Mouse (Mus musculus): ENCODE measurements around the gene C8g. TPM values are rescaled to one million over a fixed set of nuclear protein-coding genes. Genes with fewer than 3 reads are reported as not detected.

The C8g gene
- total and polyA plus RNA-seq, 2 experiments from 2014 or later, result 0.58 to 6.5 TPM

DNA sequence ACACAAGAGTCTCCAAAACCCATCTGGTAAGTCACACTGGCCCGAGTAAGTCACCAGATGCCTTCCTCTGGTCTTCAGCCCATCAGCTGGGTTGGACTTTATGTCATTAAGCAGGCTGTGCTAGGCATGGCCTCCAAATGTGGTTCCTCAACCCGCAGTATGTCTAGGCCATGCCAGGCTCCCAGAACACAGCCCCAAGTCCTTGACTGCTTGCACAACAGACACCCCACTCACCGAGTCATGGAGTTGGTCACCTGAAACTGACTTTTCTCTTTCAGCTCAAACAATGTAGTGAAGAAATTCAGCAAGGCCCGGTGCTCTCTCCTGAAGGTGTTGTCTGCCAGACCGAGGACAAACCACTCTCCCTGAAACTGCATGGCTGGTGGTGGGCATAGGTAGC lies 8.5 kb downstream of the C8g start:
- no peak for TF ChIP-seq CTCF (IDR thresholded peaks at IDR 0.05; ENCODE audit: low read depth)
- ATAC-seq, result no peak
- H3K27me3 ChIP-seq (ENCODE audit: insufficient read depth, low read length), result no peaks in the 10 kb centered on the region
- WGBS, result 84% methylated on average over 5 of the region's 5 CpGs
- no peak overlapping the region for H3K27ac ChIP-seq
- no peaks in the 10 kb centered on the region for H3K4me1 ChIP-seq (ENCODE audit: insufficient read depth, low read length)
- no peak overlapping the region for H3K4me2 ChIP-seq (ENCODE audit: low read depth, low read length)
- DNase-seq (ENCODE audit: low spot score), result no peak
- H3K9ac ChIP-seq (replicated peaks; ENCODE audit: low read length), result no peak overlapping the region
- no peak overlapping the region for H3K4me3 ChIP-seq (ENCODE audit: low read length)
- no peaks in the 10 kb centered on the region for H3K36me3 ChIP-seq (ENCODE audit: insufficient read depth, low read length)
- H3K9me3 ChIP-seq (ENCODE audit: low read length), result no peaks in the 10 kb centered on the region

DNA sequence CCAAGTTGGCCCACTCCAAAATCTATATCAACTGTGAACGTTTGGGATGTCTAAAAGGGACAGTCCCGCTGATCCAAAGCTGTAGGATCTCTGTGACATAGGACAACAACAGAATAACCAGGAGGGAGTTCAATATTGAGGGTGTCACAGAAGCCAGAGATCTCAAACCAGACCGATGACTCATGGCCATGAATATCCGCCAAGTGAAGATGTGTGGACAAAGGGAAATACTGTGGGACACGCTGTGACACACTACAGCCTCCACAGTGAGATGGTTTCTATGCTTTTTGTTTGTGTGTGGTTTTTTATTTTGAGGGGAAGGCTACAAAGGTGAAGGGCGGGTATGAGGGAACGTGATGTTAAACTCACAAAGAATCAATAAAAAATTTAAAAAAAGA lies 12.8 kb downstream of the C8g start:
- no peak for TF ChIP-seq CTCF (IDR thresholded peaks at IDR 0.05; ENCODE audit: low read depth)

DNA sequence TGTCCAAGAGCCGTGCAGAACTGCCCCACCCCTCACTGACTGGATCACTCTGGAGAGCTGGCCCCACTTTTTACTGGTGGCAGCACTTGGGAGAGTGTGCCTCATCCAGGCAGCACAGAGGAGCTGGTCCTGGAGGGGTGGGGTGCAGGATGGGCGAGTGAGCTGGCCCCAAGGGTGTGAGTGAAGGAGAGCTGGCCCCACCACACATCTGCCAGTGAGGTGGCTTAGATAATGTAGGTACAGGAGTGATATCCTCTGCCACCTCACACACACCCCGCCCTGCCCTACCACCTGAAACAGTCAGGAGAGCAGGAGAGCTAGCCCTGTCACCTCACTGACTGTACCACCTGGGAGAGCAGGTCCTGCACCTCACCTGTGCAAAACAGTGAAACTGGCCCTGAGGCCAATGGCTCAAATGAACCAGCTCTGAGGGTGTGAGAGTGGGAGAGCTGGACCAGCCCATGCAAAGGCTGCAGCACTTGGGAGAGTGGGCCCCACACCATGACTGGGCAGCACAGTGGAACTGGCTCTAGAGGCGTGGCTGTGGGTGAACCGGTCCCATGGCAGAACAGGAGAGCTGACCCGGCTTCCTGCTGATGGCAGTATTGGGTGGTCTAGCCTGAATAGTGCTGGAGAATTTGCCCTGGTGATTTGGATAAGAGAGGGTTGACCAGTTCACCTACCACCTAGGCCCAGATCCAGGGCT lies 13.4 kb downstream of the C8g start:
- H3K9ac ChIP-seq (replicated peaks; ENCODE audit: low read length), result no peak overlapping the region
- H3K4me2 ChIP-seq (ENCODE audit: low read depth, low read length), result no peak overlapping the region
- ATAC-seq, result no peak
- H3K4me3 ChIP-seq (ENCODE audit: low read length), result no peak overlapping the region
- TF ChIP-seq CTCF (IDR thresholded peaks at IDR 0.05; ENCODE audit: low read depth), result no peak
- no peaks in the 10 kb centered on the region for H3K4me1 ChIP-seq (ENCODE audit: insufficient read depth, low read length)
- 74% methylated on average over 6 of the region's 6 CpGs for WGBS
- H3K27ac ChIP-seq, result no peak overlapping the region
- H3K36me3 ChIP-seq (ENCODE audit: insufficient read depth, low read length), result no peaks in the 10 kb centered on the region
- no peaks in the 10 kb centered on the region for H3K27me3 ChIP-seq (ENCODE audit: insufficient read depth, low read length)
- no peaks in the 10 kb centered on the region for H3K9me3 ChIP-seq (ENCODE audit: low read length)
- no peak for DNase-seq (ENCODE audit: low spot score)

More for the DNA sequence above, 12.8 kb downstream of the C8g start:
- WGBS, result 80% methylated on average over 7 of the region's 7 CpGs
- Histone ChIP-seq H3K4me2 (ENCODE audit: low read depth, low read length) (no peak overlapping the region), H3K27me3 (ENCODE audit: insufficient read depth, low read length) (no peaks in the 10 kb centered on the region), H3K4me3 (ENCODE audit: low read length) (no peak overlapping the region), H3K4me1 (ENCODE audit: insufficient read depth, low read length) (no peaks in the 10 kb centered on the region), H3K36me3 (ENCODE audit: insufficient read depth, low read length) (no peaks in the 10 kb centered on the region), H3K27ac (no peak overlapping the region), H3K9me3 (ENCODE audit: low read length) (no peaks in the 10 kb centered on the region), H3K9ac (replicated peaks; ENCODE audit: low read length) (no peak overlapping the region)
- ATAC-seq (no peak), DNase-seq (ENCODE audit: low spot score) (no peak)

DNA sequence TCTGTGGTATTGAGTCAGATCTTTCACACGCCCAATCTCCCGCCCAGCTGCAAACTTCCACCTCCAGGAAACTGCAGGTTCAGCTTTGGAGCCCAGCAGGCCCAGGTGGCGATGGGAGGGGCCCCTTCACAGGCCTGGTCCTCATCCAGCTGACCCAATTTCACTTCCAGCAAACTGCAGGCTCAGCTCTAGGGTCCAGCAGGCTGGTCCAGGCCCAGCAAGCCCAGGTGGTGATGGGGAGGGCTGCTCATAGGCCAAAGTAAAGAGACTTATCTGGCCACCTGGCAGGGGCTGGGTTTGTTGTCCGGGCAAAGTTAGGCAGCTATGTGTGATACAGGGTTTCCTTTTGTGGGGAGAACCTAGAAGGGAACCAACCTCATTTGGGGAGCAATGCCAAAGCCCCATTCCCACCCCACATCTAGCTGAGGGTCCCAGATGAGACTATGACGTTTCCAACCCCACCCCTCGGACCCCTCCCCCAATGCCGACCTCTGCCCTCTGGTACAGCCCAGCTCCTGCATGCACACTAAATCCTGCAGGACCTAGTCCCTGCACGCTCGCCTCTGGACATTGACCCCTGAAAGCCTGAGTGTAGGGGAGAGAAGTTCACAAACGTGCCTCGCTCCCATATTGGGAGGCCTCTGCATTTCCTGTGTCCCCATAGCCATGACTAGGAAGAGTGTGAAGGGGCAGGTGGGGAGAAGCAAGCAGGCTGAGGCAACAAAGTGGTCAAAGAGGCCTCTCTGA lies 16.4 kb downstream of the C8g start:
- H3K4me1 ChIP-seq (ENCODE audit: insufficient read depth, low read length), result no peaks in the 10 kb centered on the region
- no peak overlapping the region for H3K9ac ChIP-seq (replicated peaks; ENCODE audit: low read length)
- no peak overlapping the region for H3K4me2 ChIP-seq (ENCODE audit: low read depth, low read length)
- 65% methylated on average over 11 of the region's 11 CpGs for WGBS
- H3K9me3 ChIP-seq (ENCODE audit: low read length), result no peaks in the 10 kb centered on the region
- TF ChIP-seq CTCF (IDR thresholded peaks at IDR 0.05; ENCODE audit: low read depth), result no peak
- no peak for ATAC-seq
- no peak overlapping the region for H3K27ac ChIP-seq
- no peaks in the 10 kb centered on the region for H3K36me3 ChIP-seq (ENCODE audit: insufficient read depth, low read length)
- peak; percentile 20 for DNase-seq (ENCODE audit: low spot score)
- H3K4me3 ChIP-seq (ENCODE audit: low read length), result no peak overlapping the region
- H3K27me3 ChIP-seq (ENCODE audit: insufficient read depth, low read length), result no peaks in the 10 kb centered on the region

DNA sequence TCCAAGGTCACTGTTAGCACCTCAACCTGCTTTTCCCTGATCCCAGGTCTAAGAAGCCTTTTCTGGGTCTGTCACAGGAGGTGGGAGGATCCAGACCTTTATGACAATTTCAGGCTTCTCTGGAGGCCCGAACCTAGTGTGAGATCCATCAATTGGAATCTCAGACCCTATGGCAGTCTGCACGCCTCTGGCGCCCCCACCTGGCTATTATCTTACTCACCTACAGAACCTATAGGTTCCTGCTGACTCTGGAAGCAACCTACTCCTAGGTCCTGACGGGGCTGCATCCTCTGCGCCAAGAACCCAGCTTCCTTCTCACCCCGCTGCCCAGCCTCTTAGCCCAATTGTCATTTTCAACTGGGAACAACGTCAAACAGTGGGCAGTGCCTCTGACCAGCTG lies 18.6 kb downstream of the C8g start:
- Histone ChIP-seq H3K27ac (no peak overlapping the region), H3K4me3 (ENCODE audit: low read length) (no peak overlapping the region), H3K9ac (replicated peaks; ENCODE audit: low read length) (no peak overlapping the region), H3K4me1 (ENCODE audit: insufficient read depth, low read length) (no peaks in the 10 kb centered on the region), H3K4me2 (ENCODE audit: low read depth, low read length) (no peak overlapping the region), H3K36me3 (ENCODE audit: insufficient read depth, low read length) (no peaks in the 10 kb centered on the region), H3K9me3 (ENCODE audit: low read length) (no peaks in the 10 kb centered on the region), H3K27me3 (ENCODE audit: insufficient read depth, low read length) (no peaks in the 10 kb centered on the region)
- ATAC-seq, result no peak
- DNase-seq (ENCODE audit: low spot score), result peak; percentile 35
- WGBS, result 21% methylated on average over 7 of the region's 7 CpGs
- peak; percentile 43 for TF ChIP-seq CTCF (IDR thresholded peaks at IDR 0.05; ENCODE audit: low read depth)

DNA sequence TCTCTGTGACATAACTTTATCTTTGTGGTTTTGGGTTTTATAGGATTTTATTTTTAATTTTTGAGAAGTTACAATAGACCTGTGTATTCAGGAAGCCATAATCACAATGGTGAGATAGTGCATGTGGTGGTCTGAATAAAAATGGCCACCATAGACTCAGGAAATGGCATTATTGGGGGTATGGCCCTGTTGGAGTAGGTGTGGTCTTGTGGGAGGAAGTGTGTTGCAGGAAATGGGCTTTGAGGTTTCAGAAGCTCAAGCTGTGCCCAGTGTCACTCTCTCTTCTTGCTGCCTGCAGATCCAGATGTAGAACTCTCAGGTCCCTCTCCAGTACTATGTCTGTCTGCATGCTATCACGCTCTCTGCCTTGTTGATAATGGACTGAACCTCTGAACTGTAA lies 21.0 kb downstream of the C8g start:
- no peaks in the 10 kb centered on the region for H3K4me1 ChIP-seq (ENCODE audit: insufficient read depth, low read length)
- H3K4me3 ChIP-seq (ENCODE audit: low read length), result no peak overlapping the region
- no peak for TF ChIP-seq CTCF (IDR thresholded peaks at IDR 0.05; ENCODE audit: low read depth)
- H3K36me3 ChIP-seq (ENCODE audit: insufficient read depth, low read length), result no peaks in the 10 kb centered on the region
- no peaks in the 10 kb centered on the region for H3K27me3 ChIP-seq (ENCODE audit: insufficient read depth, low read length)
- no peak overlapping the region for H3K9ac ChIP-seq (replicated peaks; ENCODE audit: low read length)
- H3K27ac ChIP-seq, result no peak overlapping the region
- no peaks in the 10 kb centered on the region for H3K9me3 ChIP-seq (ENCODE audit: low read length)
- H3K4me2 ChIP-seq (ENCODE audit: low read depth, low read length), result no peak overlapping the region
- ATAC-seq (no peak), DNase-seq (ENCODE audit: low spot score) (no peak)
- 88% methylated on average over 1 of the region's 1 CpGs for WGBS

Data from hindbrain, postnatal 0 days (tissue).